Mouse (Mus musculus): ENCODE measurements around the gene Tut4. TPM values are rescaled to one million over a fixed set of nuclear protein-coding genes. Genes with fewer than 3 reads are reported as not detected.

The Tut4 gene
- polyA plus RNA-seq, 1 experiment from 2014 or later: 62.6 TPM

DNA sequence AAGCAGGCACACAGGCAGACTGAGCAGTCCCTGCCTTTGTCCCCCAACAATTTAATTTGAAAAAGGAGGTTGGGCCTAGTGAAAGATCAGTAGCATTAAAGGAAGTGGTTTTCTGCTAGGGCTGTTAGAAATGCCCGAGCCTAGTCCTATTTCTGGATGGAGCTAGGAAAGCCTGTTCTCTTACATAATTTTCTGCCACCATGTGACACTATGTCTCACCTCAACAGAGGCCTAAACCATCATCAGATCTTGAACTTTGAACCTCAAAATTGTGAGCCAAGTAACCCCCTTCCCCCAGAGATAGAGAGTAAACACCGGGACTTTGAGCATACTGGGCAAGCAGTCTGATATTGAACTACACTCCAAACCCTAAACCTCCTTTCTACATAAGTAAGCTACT, 3.2 kb upstream of the Tut4 start:
- ATAC-seq (ENCODE audit: insufficient read depth) (no peak), DNase-seq (no peak)
- 55% methylated on average over 2 of the region's 2 CpGs for WGBS
- H3K27ac ChIP-seq (ENCODE audit: low read depth): no peak overlapping the region
- H3K27me3 ChIP-seq (ENCODE audit: insufficient read depth, low read length): no peaks in the 10 kb centered on the region
- TF ChIP-seq CTCF (IDR thresholded peaks at IDR 0.05; ENCODE audit: low read depth): no peak
- H3K9ac ChIP-seq: no peak overlapping the region
- no peaks in the 10 kb centered on the region for H3K36me3 ChIP-seq (ENCODE audit: insufficient read depth)
- no peak overlapping the region for H3K4me3 ChIP-seq (ENCODE audit: low read depth, low read length)
- H3K9me3 ChIP-seq (ENCODE audit: low read depth, low read length): no peaks in the 10 kb centered on the region
- H3K4me1 ChIP-seq (ENCODE audit: insufficient read depth): no peaks in the 10 kb centered on the region
- H3K4me2 ChIP-seq: no peak overlapping the region

DNA sequence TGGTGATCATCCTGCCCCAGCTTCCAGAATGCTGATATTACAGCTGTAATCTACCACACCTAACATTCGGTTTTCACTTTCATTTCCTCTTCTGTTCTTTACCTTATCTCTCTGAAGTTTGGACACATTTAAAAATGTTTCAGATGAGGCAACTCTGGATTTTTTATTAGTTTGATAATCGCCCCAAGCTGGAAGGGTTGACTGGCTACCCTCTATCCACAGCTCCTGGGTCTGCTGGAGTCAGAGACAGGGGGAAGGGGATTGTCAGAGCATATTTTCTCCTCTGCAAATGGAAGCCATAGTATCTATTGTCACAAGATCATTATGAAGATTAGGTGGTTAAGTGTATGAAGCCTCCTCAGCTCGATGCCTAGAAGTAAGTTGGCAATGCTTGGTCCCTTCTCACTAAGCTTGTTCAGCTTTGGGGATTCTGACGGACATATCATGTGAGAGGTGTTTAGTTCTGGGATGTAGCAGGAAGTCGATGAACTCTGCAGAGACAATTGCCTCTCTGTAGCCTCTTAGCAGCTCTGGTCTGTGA, 955 bp upstream of the Tut4 start:
- H3K9ac ChIP-seq: peak overlapping the region; percentile 98; the same call in 1 of the 2 replicates
- no peaks in the 10 kb centered on the region for H3K4me1 ChIP-seq (ENCODE audit: insufficient read depth)
- ATAC-seq (ENCODE audit: insufficient read depth): no peak
- TF ChIP-seq CTCF (IDR thresholded peaks at IDR 0.05; ENCODE audit: low read depth): no peak
- H3K4me3 ChIP-seq (ENCODE audit: low read depth, low read length): peak overlapping the region; percentile 98; the same call in 1 of the 2 replicates
- peak; percentile 45 for DNase-seq
- H3K4me2 ChIP-seq: peak overlapping the region; percentile 83
- H3K9me3 ChIP-seq (ENCODE audit: low read depth, low read length): no peaks in the 10 kb centered on the region
- peak overlapping the region; percentile 99; the same call in 1 of the 2 replicates for H3K27ac ChIP-seq (ENCODE audit: low read depth)
- 21% methylated on average over 5 of the region's 5 CpGs for WGBS
- 0 out of 2 replicates have a peak, but pooled peaks cover 4% of the 10 kb centered on the region for H3K36me3 ChIP-seq (ENCODE audit: insufficient read depth)
- no peaks in the 10 kb centered on the region for H3K27me3 ChIP-seq (ENCODE audit: insufficient read depth, low read length)

DNA sequence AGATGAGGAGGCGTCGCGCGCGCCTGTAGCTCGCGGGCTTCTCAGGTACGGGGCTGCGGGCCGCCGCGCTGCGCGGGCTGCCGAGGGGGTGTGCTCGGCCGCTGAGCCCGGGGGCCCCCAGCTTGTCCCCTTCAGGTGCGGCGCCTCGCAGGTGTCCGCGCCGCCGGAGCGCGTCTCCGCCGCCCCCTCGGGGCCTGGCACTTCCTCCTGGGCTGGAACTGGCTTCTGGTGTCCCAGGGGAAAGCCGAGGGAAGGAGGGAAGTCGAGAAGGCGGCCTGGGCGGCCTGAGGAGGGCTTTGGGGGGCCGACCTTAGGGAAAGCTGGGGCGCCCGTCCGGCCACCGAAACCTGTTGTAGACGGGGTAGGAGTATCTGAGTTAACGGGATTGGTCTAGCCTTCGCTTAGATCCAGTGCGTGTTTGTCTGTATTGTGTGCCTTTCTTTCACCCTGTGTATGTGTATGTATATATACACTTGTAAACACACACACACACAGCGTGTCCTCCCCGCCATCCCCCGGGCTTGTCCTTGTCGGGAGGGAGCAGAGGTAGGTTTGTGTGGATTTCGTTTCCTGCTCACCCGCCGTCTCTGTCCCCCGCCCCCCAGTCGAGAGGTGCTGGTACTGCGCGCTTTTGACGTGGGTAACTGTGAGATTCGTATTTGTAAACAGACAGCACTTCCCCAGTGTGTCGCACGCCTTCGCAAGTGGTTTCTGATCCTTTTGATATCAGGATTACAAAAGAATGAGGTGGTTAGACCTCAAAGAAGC, 1.1 kb downstream of the Tut4 start:
- peak overlapping the region; percentile 99 for H3K27ac ChIP-seq (ENCODE audit: low read depth)
- peak; percentile 37 for TF ChIP-seq CTCF (IDR thresholded peaks at IDR 0.05; ENCODE audit: low read depth)
- H3K4me2 ChIP-seq: peak overlapping the region; percentile 83
- 0 out of 2 replicates have a peak, but pooled peaks cover 4% of the 10 kb centered on the region for H3K36me3 ChIP-seq (ENCODE audit: insufficient read depth)
- H3K27me3 ChIP-seq (ENCODE audit: insufficient read depth, low read length): no peaks in the 10 kb centered on the region
- H3K4me1 ChIP-seq (ENCODE audit: insufficient read depth): no peaks in the 10 kb centered on the region
- ATAC-seq (ENCODE audit: insufficient read depth) (peak; percentile 53), DNase-seq (peak; percentile 64)
- peak overlapping the region; percentile 98 for H3K4me3 ChIP-seq (ENCODE audit: low read depth, low read length)
- peak overlapping the region; percentile 98 for H3K9ac ChIP-seq
- WGBS: under 1% methylated on average over 57 of the region's 59 CpGs
- H3K9me3 ChIP-seq (ENCODE audit: low read depth, low read length): no peaks in the 10 kb centered on the region

DNA sequence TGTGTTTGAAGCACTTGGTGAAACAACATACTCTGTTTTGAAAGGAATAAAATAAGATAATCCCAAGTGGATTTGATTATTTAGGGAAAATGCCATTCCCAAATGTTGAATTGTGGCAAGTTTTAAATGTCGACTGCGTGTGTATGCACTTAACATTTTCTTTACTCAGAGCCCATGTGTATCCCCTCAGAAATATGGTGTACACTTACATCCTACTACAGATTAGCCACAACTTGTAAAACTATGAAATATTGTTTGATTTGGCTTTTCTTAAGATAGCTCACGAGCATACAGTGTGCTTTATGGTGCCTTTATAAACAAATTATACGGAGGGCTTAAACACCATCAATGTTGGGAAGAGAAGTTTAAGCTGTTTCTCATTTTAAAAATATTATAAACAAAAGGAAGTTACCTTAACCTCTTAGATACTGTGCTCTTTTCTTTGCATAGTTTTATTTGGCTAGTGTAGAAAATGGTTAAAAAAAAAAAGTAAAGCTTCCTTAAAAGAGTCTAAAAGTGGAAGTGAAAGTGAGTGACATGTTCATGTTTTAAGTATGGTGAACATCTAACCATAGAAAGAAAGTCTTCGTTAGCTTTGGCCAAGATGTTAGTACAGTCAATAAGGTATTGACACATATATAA, 2.2 kb downstream of the Tut4 start:
- no peaks in the 10 kb centered on the region for H3K9me3 ChIP-seq (ENCODE audit: low read depth, low read length)
- ATAC-seq (ENCODE audit: insufficient read depth) (no peak), DNase-seq (no peak)
- 23% methylated on average over 5 of the region's 5 CpGs for WGBS
- H3K9ac ChIP-seq: peak overlapping the region; percentile 98
- 0 out of 2 replicates have a peak, but pooled peaks cover 4% of the 10 kb centered on the region for H3K36me3 ChIP-seq (ENCODE audit: insufficient read depth)
- peak overlapping the region; percentile 98 for H3K4me3 ChIP-seq (ENCODE audit: low read depth, low read length)
- peak overlapping the region; percentile 83 for H3K4me2 ChIP-seq
- H3K4me1 ChIP-seq (ENCODE audit: insufficient read depth): no peaks in the 10 kb centered on the region
- H3K27me3 ChIP-seq (ENCODE audit: insufficient read depth, low read length): no peaks in the 10 kb centered on the region
- no peak overlapping the region for H3K27ac ChIP-seq (ENCODE audit: low read depth)
- TF ChIP-seq CTCF (IDR thresholded peaks at IDR 0.05; ENCODE audit: low read depth): no peak

DNA sequence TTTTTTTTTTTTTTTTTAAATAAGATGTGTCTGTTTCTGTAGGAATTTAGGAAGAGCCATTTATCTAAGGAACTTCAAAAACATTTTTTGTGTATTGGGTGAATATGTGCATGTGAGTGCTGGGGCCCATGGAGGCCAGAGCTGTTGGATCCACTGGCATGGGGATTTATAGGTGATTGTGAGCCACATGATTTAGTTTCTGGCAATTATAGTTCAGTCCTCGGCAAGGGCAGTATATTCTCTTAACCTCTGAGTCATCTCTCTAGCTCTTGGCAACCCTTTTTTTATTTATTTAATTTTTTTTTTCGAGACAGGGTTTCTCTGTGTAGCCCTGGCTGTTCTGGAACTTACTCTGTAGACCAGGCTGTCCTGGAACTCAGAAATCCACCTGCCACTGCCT, 14.4 kb downstream of the Tut4 start:
- no peak for TF ChIP-seq CTCF (IDR thresholded peaks at IDR 0.05; ENCODE audit: low read depth)
- Histone ChIP-seq H3K9ac (no peak overlapping the region), H3K36me3 (ENCODE audit: insufficient read depth) (peaks cover 2% of the 10 kb centered on the region), H3K4me3 (ENCODE audit: low read depth, low read length) (no peak overlapping the region), H3K9me3 (ENCODE audit: low read depth, low read length) (0 out of 2 replicates have a peak, but pooled peaks cover 4% of the 10 kb centered on the region), H3K27me3 (ENCODE audit: insufficient read depth, low read length) (no peaks in the 10 kb centered on the region), H3K4me2 (no peak overlapping the region), H3K27ac (ENCODE audit: low read depth) (no peak overlapping the region), H3K4me1 (ENCODE audit: insufficient read depth) (no peaks in the 10 kb centered on the region)
- DNase-seq: no peak
- no peak for ATAC-seq (ENCODE audit: insufficient read depth)
- WGBS: 74% methylated on average over 2 of the region's 2 CpGs

DNA sequence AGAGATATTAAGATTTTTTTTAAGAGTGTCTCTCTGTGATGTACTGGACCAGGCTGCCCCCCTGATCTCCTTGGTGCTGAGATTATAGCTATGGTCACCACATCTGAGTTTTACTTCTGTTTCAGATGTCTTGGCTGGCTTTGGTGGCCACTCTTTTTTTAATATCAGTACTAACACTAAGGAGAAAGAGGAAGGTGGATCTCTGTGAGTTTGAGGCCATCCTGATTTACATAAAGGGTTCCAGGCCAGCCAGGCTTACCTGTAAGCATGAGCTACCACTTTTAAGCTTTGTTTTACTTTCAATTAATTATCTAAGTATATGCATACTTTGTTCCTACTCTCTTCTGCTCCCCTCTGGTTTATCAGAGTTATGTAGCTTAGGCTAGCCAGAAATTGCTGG, 23.6 kb downstream of the Tut4 start:
- DNase-seq (no peak), ATAC-seq (ENCODE audit: insufficient read depth) (no peak)
- H3K27me3 ChIP-seq (ENCODE audit: insufficient read depth, low read length): no peaks in the 10 kb centered on the region
- H3K4me3 ChIP-seq (ENCODE audit: low read depth, low read length): no peak overlapping the region
- no peaks in the 10 kb centered on the region for H3K4me1 ChIP-seq (ENCODE audit: insufficient read depth)
- H3K9me3 ChIP-seq (ENCODE audit: low read depth, low read length): peaks cover 5% of the 10 kb centered on the region
- peaks cover 56% of the 10 kb centered on the region for H3K36me3 ChIP-seq (ENCODE audit: insufficient read depth)
- no peak overlapping the region for H3K9ac ChIP-seq
- TF ChIP-seq CTCF (IDR thresholded peaks at IDR 0.05; ENCODE audit: low read depth): no peak
- no peak overlapping the region for H3K27ac ChIP-seq (ENCODE audit: low read depth)
- no peak overlapping the region for H3K4me2 ChIP-seq

DNA sequence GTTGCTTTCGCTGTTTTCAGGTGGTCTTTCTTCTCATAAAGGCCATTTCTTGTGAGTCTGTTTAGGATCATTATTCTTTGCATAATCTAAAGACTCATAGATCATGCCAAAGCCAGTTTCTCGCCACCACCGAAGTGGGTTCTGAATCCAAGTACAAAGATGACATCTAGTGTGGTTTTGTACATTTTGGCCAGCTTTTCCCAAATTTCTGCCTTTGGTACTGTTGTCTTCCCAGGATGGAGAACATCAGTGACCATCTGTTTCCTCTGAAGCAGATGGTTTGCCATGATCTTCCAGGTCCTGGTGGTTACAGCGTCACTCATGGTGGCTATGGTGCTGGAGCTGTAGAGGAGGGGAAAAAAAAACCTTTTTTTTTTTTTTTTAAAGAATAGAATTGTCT, 25.0 kb downstream of the Tut4 start:
- DNase-seq (no peak), ATAC-seq (ENCODE audit: insufficient read depth) (no peak)
- Histone ChIP-seq H3K9ac (no peak overlapping the region), H3K27ac (ENCODE audit: low read depth) (no peak overlapping the region), H3K36me3 (ENCODE audit: insufficient read depth) (peaks cover 53% of the 10 kb centered on the region), H3K4me3 (ENCODE audit: low read depth, low read length) (no peak overlapping the region), H3K4me1 (ENCODE audit: insufficient read depth) (no peaks in the 10 kb centered on the region), H3K4me2 (no peak overlapping the region), H3K27me3 (ENCODE audit: insufficient read depth, low read length) (no peaks in the 10 kb centered on the region), H3K9me3 (ENCODE audit: low read depth, low read length) (peaks cover 5% of the 10 kb centered on the region)
- 90% methylated on average over 4 of the region's 4 CpGs for WGBS
- TF ChIP-seq CTCF (IDR thresholded peaks at IDR 0.05; ENCODE audit: low read depth): no peak

Data from lung, embryonic 14.5 days (tissue).